ENCODE assay signal across 9 mouse cellular contexts in genomic region chr3:79161093-79161723, GRCm38 (mm10).
DNase-seq lines count a peak whose midpoint lies in the region; ATAC-seq and TF ChIP-seq lines count a peak whose summit lies in the region.
"Had no signal": no experiment of that assay in that cellular context is flagged by ENCODE, and none has a peak within 500 bp of the region (broad histone marks: within the 10 kb centered on the region; RNA-seq: fewer than 3 reads in every experiment).

No protein-coding gene starts in this region.

- CTCF ChIA-PET in Patski (lab: Charles Lee) = interaction anchor here (1.3 to 4.5 kb wide), 2 partner anchors 15 to 48 kb away, joined by 3 to 25 read pairs; no protein-coding TSS in a partner anchor

- 0 out of 2 replicates have a peak overlapping the region, but pooled peaks have one; percentile 2 for H3K4me2 ChIP-seq in liver, embryonic 13.5 days
- H3K4me2 ChIP-seq: limb, embryonic 12.5 days had no signal

- H3K27me3 ChIP-seq in Patski = no peaks in the 10 kb centered on the region
- H3K27me3 ChIP-seq in liver, embryonic 13.5 days = no peaks in the 10 kb centered on the region
- H3K27me3 ChIP-seq: limb, embryonic 12.5 days had no signal

- no peaks in the 10 kb centered on the region for H3K9me3 ChIP-seq in liver, embryonic 13.5 days (replicated peaks)
- H3K9me3 ChIP-seq: limb, embryonic 12.5 days had no signal

- peak; percentile 90 for DNase-seq in heart, adult 11 months
- DNase-seq in heart, postnatal 4 days = no peak
- DNase-seq in Patski (ENCODE audit: low read depth, low spot score) = no peak
- peak; percentile 76 to 78 for DNase-seq in heart, adult 9 months (ENCODE audit: low spot score in 2 of 2)
- no peak for DNase-seq in liver, embryonic 13.5 days
- DNase-seq in retina, postnatal 1 day = peak; percentile 34
- DNase-seq in right cerebral cortex, postnatal 36 days (ENCODE audit: low spot score in 2 of 2) = no peak
- no peak for DNase-seq in urinary bladder, postnatal 36 days (ENCODE audit: low spot score in 2 of 2)

- H3K4me3 ChIP-seq in liver, embryonic 13.5 days (replicated peaks) = no peak overlapping the region
- H3K4me3 ChIP-seq: limb, embryonic 12.5 days had no signal

- H3K27ac ChIP-seq in liver, embryonic 13.5 days = no peak overlapping the region; the same call in 1 of the 2 replicates

- POLR2A ChIA-PET in Patski (lab: Charles Lee) = interaction anchor here (0.6 kb wide), 1 partner anchor 16 kb away, joined by 4 read pairs; no protein-coding TSS in a partner anchor

- H3K4me1 ChIP-seq in liver, embryonic 13.5 days (replicated peaks) = peaks cover 35% of the 10 kb centered on the region

- no peaks in the 10 kb centered on the region for H3K36me3 ChIP-seq in liver, embryonic 13.5 days
- H3K36me3 ChIP-seq: limb, embryonic 12.5 days had no signal

- WGBS in liver, embryonic 13.5 days (ENCODE audit: insufficient replicate concordance) = 16% methylated on average over 6 of the region's 6 CpGs

- in situ Hi-C loops in Patski (cut with MboI; ENCODE audit: low pct_unique_long_range_greater_than_20kb) = no loop called here

- TF ChIP-seq CTCF in Patski (IDR thresholded peaks at IDR 0.05) = no peak

- ATAC-seq in Patski = peak; percentile 84
- ATAC-seq in liver, embryonic 13.5 days (ENCODE audit: low read depth) = 0 out of 2 replicates have a peak, but pooled peaks have one; percentile 36

- no peak overlapping the region for H3K9ac ChIP-seq in liver, embryonic 13.5 days
- H3K9ac ChIP-seq: limb, embryonic 12.5 days had no signal

Comparison
In these comparisons a context has a peak if more than half of its experiments do, and no peak if none do; other contexts are left out.
1. DNase-seq: peak in heart, adult 11 months (single experiment), heart, adult 9 months (2 of 2) and retina, postnatal 1 day (single experiment); none in heart, postnatal 4 days (single experiment), Patski (single experiment), liver, embryonic 13.5 days (single experiment), right cerebral cortex, postnatal 36 days (0 of 2) and urinary bladder, postnatal 36 days (0 of 2).